Mouse (Mus musculus): ENCODE results near the gene Hspb6. TPM values are rescaled to one million over a fixed set of nuclear protein-coding genes. Genes with fewer than 3 reads are reported as not detected.

The Hspb6 gene
- polyA plus RNA-seq, 1 experiment from 2014 or later, result 5.5 TPM

DNA sequence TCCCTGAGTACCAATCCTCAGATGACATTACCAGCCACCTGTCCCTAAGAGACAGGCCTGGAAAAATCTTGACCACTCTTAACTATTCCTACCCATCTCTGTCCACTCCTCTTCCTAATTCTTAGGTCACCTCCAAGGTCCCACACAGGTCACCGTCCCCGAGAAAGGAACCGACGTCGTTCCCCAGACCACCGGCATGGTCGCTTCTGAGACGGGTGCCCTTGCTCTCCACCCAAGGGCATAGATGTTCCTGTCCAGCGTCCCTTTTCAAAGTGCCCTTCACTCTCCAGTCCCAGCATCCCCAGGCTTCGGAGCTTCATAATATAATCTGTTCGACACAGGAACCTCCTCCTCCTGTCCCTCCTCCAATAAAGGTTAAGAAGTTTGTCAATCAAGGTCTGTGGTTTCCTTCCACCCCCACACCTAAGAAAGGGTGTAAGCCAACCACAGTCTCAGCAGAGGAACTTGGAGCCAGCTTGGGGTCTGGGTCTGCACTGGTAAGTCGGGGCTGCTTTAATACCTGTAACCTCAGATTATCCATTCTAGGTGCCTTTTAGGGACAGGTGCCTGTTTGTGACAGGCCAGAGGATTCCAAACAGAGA lies 13.1 kb downstream of the Hspb6 start, which contains the start of gene Igflr1:
TSS of gene Igflr1 (plus strand) at position 458 of the 602 bp plus-strand sequence.
- 97% methylated on average over 12 of the region's 12 CpGs for WGBS
- ATAC-seq (replicated peaks; ENCODE audit: low FRiP score) (no peak), DNase-seq (ENCODE audit: low spot score) (no peak)
- Histone ChIP-seq H3K9me3 (ENCODE audit: control insufficient read depth, low read length) (no peaks in the 10 kb centered on the region), H3K27ac (ENCODE audit: low read depth, low read length) (no peak within 1 kb of the TSS), H3K27me3 (ENCODE audit: control insufficient read depth, insufficient read depth, low read length) (no peaks in the 10 kb centered on the region), H3K4me2 (ENCODE audit: low read depth, low read length, severe bottlenecking) (no peak within 1 kb of the TSS), H3K4me1 (replicated peaks; ENCODE audit: control insufficient read depth, insufficient read depth, low read length) (peaks cover 8% of the 10 kb centered on the region; the same call in 1 of the 2 replicates), H3K4me3 (ENCODE audit: low read depth, low read length) (no peak within 1 kb of the TSS), H3K36me3 (ENCODE audit: control insufficient read depth, insufficient read depth, low read length) (peaks cover 10% of the 10 kb centered on the region), H3K9ac (ENCODE audit: low read length) (no peak within 1 kb of the TSS)

DNA sequence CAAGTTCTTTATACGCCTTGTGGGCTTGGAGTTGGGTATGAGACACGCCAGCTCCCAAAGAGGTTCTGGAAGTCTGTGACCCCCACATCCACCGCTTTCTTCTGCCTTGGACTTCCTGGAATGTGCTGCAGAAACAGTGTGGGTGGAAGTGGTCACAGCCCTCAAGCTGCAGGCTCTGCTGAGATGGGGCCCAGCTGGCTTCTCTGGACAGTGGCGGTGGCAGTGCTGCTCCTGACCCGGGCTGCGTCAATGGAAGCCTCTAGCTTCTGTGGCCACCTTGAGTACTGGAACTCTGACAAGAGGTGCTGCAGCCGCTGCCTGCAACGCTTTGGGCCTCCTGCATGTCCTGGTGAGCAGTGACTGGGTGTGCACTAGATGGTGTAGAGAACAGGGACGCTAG lies 14.1 kb downstream of the Hspb6 start:
- no peak overlapping the region for H3K27ac ChIP-seq (ENCODE audit: low read depth, low read length)
- H3K9ac ChIP-seq (ENCODE audit: low read length), result no peak overlapping the region
- no peak for DNase-seq (ENCODE audit: low spot score)
- H3K4me1 ChIP-seq (replicated peaks; ENCODE audit: control insufficient read depth, insufficient read depth, low read length), result peaks cover 8% of the 10 kb centered on the region; the same call in 1 of the 2 replicates
- no peak for ATAC-seq (replicated peaks; ENCODE audit: low FRiP score)
- no peaks in the 10 kb centered on the region for H3K9me3 ChIP-seq (ENCODE audit: control insufficient read depth, low read length)
- no peak overlapping the region for H3K4me2 ChIP-seq (ENCODE audit: low read depth, low read length, severe bottlenecking)
- H3K36me3 ChIP-seq (ENCODE audit: control insufficient read depth, insufficient read depth, low read length), result peaks cover 13% of the 10 kb centered on the region
- H3K4me3 ChIP-seq (ENCODE audit: low read depth, low read length), result no peak overlapping the region
- 92% methylated on average over 9 of the region's 9 CpGs for WGBS
- no peaks in the 10 kb centered on the region for H3K27me3 ChIP-seq (ENCODE audit: control insufficient read depth, insufficient read depth, low read length)

DNA sequence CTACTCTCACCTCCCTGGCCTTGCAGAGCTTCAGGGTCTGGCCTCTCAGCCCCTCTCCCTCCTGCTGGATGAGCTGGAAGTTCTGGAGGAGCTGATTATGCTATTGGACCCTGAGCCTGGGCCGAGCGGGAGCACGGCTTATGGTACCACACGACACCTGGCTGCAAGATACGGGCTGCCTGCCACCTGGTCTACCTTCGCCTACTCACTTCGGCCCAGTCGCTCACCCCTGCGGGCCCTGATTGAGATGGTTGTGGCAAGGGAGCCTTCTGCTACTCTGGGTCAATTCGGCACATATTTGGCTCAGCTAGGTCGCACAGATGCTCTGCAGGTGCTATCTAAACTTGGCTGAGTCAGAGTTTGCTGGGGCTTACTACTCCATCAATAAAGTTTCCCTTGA lies 15.6 kb downstream of the Hspb6 start:
- no peak for ATAC-seq (replicated peaks; ENCODE audit: low FRiP score)
- H3K4me2 ChIP-seq (ENCODE audit: low read depth, low read length, severe bottlenecking), result no peak overlapping the region
- 87% methylated on average over 11 of the region's 11 CpGs for WGBS
- no peak overlapping the region for H3K27ac ChIP-seq (ENCODE audit: low read depth, low read length)
- H3K36me3 ChIP-seq (ENCODE audit: control insufficient read depth, insufficient read depth, low read length), result peaks cover 13% of the 10 kb centered on the region
- H3K4me3 ChIP-seq (ENCODE audit: low read depth, low read length), result no peak overlapping the region
- H3K9me3 ChIP-seq (ENCODE audit: control insufficient read depth, low read length), result no peaks in the 10 kb centered on the region
- peaks cover 5% of the 10 kb centered on the region; the same call in 1 of the 2 replicates for H3K4me1 ChIP-seq (replicated peaks; ENCODE audit: control insufficient read depth, insufficient read depth, low read length)
- no peak for DNase-seq (ENCODE audit: low spot score)
- H3K27me3 ChIP-seq (ENCODE audit: control insufficient read depth, insufficient read depth, low read length), result no peaks in the 10 kb centered on the region
- H3K9ac ChIP-seq (ENCODE audit: low read length), result no peak overlapping the region

DNA sequence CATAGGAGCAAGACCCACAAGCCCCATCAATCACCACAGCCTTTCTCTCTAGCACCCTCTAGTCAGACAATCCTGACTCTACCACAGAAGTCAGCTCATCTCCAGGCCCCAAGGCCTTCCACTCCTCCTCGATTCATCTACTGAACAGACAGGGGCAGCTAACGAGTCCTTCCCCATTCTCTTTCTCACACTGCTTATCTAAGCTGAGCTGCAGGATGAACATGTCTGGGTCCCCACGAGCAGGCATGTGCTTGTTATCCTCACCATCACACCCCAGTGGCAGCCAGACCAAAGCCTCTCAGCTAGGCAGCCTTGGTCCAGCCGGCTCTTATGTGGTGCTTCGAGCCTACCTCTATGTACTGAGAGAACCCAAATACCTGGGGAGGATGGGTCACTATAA lies 20.4 kb downstream of the Hspb6 start:
- Histone ChIP-seq H3K9me3 (ENCODE audit: control insufficient read depth, low read length) (no peaks in the 10 kb centered on the region), H3K4me3 (ENCODE audit: low read depth, low read length) (no peak overlapping the region), H3K9ac (ENCODE audit: low read length) (no peak overlapping the region), H3K27me3 (ENCODE audit: control insufficient read depth, insufficient read depth, low read length) (no peaks in the 10 kb centered on the region), H3K27ac (ENCODE audit: low read depth, low read length) (no peak overlapping the region), H3K4me2 (ENCODE audit: low read depth, low read length, severe bottlenecking) (no peak overlapping the region), H3K4me1 (replicated peaks; ENCODE audit: control insufficient read depth, insufficient read depth, low read length) (no peaks in the 10 kb centered on the region), H3K36me3 (ENCODE audit: control insufficient read depth, insufficient read depth, low read length) (peaks cover 49% of the 10 kb centered on the region)
- 90% methylated on average over 5 of the region's 5 CpGs for WGBS
- DNase-seq (ENCODE audit: low spot score) (no peak), ATAC-seq (replicated peaks; ENCODE audit: low FRiP score) (no peak)

DNA sequence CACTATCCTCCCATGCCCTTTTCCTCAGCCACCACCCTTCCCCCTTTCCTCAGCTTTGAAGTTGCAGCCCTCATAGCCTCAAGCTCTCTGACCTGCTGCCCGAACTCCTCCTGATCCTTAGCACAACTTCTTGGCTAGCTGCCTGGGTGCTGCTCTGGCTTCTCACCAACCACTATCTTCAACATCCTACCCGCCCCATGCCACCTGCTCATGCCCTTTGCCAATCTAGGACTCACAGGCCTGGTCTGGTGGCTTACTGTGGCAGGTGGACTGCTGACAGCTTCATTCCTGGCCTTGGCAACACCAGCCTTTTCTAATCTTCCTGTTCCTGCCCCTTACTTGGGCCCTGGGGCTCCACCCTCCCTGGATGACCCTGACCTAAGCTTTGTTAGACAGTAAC lies 21.0 kb downstream of the Hspb6 start:
- H3K9me3 ChIP-seq (ENCODE audit: control insufficient read depth, low read length), result no peaks in the 10 kb centered on the region
- H3K36me3 ChIP-seq (ENCODE audit: control insufficient read depth, insufficient read depth, low read length), result peaks cover 54% of the 10 kb centered on the region
- H3K4me3 ChIP-seq (ENCODE audit: low read depth, low read length), result no peak overlapping the region
- H3K4me1 ChIP-seq (replicated peaks; ENCODE audit: control insufficient read depth, insufficient read depth, low read length), result no peaks in the 10 kb centered on the region
- DNase-seq (ENCODE audit: low spot score) (no peak), ATAC-seq (replicated peaks; ENCODE audit: low FRiP score) (no peak)
- H3K9ac ChIP-seq (ENCODE audit: low read length), result no peak overlapping the region
- no peak overlapping the region for H3K4me2 ChIP-seq (ENCODE audit: low read depth, low read length, severe bottlenecking)
- H3K27me3 ChIP-seq (ENCODE audit: control insufficient read depth, insufficient read depth, low read length), result no peaks in the 10 kb centered on the region
- 91% methylated on average over 2 of the region's 2 CpGs for WGBS
- no peak overlapping the region for H3K27ac ChIP-seq (ENCODE audit: low read depth, low read length)

DNA sequence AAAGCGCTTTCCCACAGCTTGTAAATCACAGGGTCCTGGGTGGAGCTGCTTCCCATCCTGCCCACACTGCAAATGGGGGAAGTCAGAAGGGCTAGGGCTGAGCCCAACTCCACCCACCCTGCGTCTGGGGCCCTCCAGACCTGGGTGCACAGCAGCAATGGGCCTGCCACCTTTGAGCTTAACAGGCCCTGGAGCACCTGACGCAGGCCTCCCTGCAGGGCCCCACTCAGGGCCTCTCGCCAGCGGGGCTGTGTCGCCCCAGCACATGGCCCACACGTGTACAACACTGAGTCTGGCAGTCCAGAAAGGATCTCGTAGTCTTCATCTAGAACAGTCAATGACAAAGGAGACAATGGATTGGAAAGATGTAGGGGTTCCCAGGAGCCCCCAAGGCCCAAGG lies 28.0 kb downstream of the Hspb6 start:
- Histone ChIP-seq H3K4me2 (ENCODE audit: low read depth, low read length, severe bottlenecking) (no peak overlapping the region), H3K4me1 (replicated peaks; ENCODE audit: control insufficient read depth, insufficient read depth, low read length) (no peaks in the 10 kb centered on the region), H3K9ac (ENCODE audit: low read length) (no peak overlapping the region), H3K4me3 (ENCODE audit: low read depth, low read length) (no peak overlapping the region), H3K27ac (ENCODE audit: low read depth, low read length) (no peak overlapping the region), H3K27me3 (ENCODE audit: control insufficient read depth, insufficient read depth, low read length) (no peaks in the 10 kb centered on the region), H3K9me3 (ENCODE audit: control insufficient read depth, low read length) (no peaks in the 10 kb centered on the region), H3K36me3 (ENCODE audit: control insufficient read depth, insufficient read depth, low read length) (peaks cover 55% of the 10 kb centered on the region)
- DNase-seq (ENCODE audit: low spot score) (no peak), ATAC-seq (replicated peaks; ENCODE audit: low FRiP score) (no peak)
- WGBS, result 95% methylated on average over 8 of the region's 8 CpGs

DNA sequence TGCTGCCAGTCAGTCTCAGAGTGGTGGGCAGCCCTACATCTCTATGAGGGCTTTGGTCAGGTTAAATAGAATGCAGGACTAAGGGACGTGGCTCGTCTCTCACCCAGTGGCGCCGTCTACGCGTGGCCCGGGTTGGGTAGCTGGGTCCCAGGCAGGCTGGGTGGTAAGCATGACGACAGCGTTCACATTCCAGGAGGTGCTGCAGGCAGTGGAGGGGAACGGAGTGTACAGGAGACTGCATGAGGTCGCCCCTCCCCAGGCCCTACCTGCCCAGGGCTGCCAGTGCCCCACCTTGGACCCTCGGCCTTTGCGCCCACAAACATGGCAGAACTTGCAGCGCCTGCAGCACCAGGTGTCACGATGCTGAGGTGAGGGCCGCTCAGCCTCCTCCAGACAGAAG lies 29.6 kb downstream of the Hspb6 start:
- H3K9me3 ChIP-seq (ENCODE audit: control insufficient read depth, low read length), result no peaks in the 10 kb centered on the region
- H3K4me3 ChIP-seq (ENCODE audit: low read depth, low read length), result no peak overlapping the region
- H3K27ac ChIP-seq (ENCODE audit: low read depth, low read length), result no peak overlapping the region
- H3K4me1 ChIP-seq (replicated peaks; ENCODE audit: control insufficient read depth, insufficient read depth, low read length), result no peaks in the 10 kb centered on the region; the same call in 1 of the 2 replicates
- H3K36me3 ChIP-seq (ENCODE audit: control insufficient read depth, insufficient read depth, low read length), result peaks cover 45% of the 10 kb centered on the region
- H3K9ac ChIP-seq (ENCODE audit: low read length), result no peak overlapping the region
- DNase-seq (ENCODE audit: low spot score) (no peak), ATAC-seq (replicated peaks; ENCODE audit: low FRiP score) (no peak)
- no peak overlapping the region for H3K4me2 ChIP-seq (ENCODE audit: low read depth, low read length, severe bottlenecking)
- no peaks in the 10 kb centered on the region for H3K27me3 ChIP-seq (ENCODE audit: control insufficient read depth, insufficient read depth, low read length)
- WGBS, result 96% methylated on average over 16 of the region's 16 CpGs

DNA sequence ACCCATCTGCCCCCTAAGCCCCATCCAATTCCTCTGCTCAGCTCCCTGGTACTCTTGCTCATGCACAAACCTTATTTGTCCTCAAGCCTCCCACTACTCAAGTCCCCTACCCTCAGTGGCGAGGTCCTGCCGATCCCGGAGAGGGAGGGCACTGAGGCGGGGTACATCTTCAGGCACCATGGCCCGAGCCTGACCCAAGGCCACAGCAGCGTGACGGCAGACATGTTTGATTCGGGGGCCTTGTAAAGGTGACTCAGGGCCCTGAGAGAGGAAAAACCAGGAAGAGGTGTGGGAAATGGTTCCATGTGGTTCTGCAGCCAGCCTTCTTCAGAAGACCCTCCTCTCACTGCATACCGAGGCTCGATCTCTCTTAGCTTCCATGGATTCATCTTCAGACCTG lies 32.4 kb downstream of the Hspb6 start:
- H3K4me1 ChIP-seq (replicated peaks; ENCODE audit: control insufficient read depth, insufficient read depth, low read length), result peaks cover 8% of the 10 kb centered on the region; the same call in 1 of the 2 replicates
- no peak overlapping the region for H3K4me2 ChIP-seq (ENCODE audit: low read depth, low read length, severe bottlenecking)
- H3K9ac ChIP-seq (ENCODE audit: low read length), result no peak overlapping the region
- peaks cover 30% of the 10 kb centered on the region for H3K36me3 ChIP-seq (ENCODE audit: control insufficient read depth, insufficient read depth, low read length)
- no peak overlapping the region for H3K4me3 ChIP-seq (ENCODE audit: low read depth, low read length)
- ATAC-seq (replicated peaks; ENCODE audit: low FRiP score), result no peak
- no peak overlapping the region for H3K27ac ChIP-seq (ENCODE audit: low read depth, low read length)
- DNase-seq (ENCODE audit: low spot score), result no peak
- no peaks in the 10 kb centered on the region for H3K9me3 ChIP-seq (ENCODE audit: control insufficient read depth, low read length)
- H3K27me3 ChIP-seq (ENCODE audit: control insufficient read depth, insufficient read depth, low read length), result no peaks in the 10 kb centered on the region
- 90% methylated on average over 10 of the region's 10 CpGs for WGBS

DNA sequence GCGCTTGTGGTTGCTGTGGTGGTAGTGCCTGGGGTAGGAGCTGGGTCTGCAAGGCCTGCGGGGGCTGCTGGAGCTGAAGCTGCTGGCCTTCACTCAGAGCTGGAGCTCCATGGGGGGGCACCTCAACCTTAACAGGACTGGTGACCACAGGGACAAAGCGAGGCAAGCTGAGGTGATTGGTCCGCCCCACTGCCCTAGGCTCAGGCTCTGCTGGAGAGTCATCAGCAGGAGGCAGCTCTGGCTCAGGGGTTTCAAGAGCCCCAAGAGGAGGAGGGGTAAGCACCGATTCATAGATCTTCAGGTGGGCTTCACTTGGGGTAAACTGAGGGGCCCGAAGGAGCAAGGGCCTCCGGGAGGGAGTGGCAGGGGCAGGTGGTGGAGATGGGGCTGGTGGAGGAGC lies 33.2 kb downstream of the Hspb6 start:
- DNase-seq (ENCODE audit: low spot score) (no peak), ATAC-seq (replicated peaks; ENCODE audit: low FRiP score) (no peak)
- Histone ChIP-seq H3K36me3 (ENCODE audit: control insufficient read depth, insufficient read depth, low read length) (peaks cover 23% of the 10 kb centered on the region), H3K4me1 (replicated peaks; ENCODE audit: control insufficient read depth, insufficient read depth, low read length) (peaks cover 8% of the 10 kb centered on the region), H3K27ac (ENCODE audit: low read depth, low read length) (no peak overlapping the region), H3K9me3 (ENCODE audit: control insufficient read depth, low read length) (no peaks in the 10 kb centered on the region), H3K4me2 (ENCODE audit: low read depth, low read length, severe bottlenecking) (no peak overlapping the region), H3K27me3 (ENCODE audit: control insufficient read depth, insufficient read depth, low read length) (no peaks in the 10 kb centered on the region), H3K4me3 (ENCODE audit: low read depth, low read length) (no peak overlapping the region), H3K9ac (ENCODE audit: low read length) (no peak overlapping the region)
- WGBS, result 93% methylated on average over 7 of the region's 7 CpGs

Measured in forebrain, embryonic 11.5 days (tissue).